Comparison of ENCODE assay signal across 17 mouse cellular contexts in the genomic region with DNA sequence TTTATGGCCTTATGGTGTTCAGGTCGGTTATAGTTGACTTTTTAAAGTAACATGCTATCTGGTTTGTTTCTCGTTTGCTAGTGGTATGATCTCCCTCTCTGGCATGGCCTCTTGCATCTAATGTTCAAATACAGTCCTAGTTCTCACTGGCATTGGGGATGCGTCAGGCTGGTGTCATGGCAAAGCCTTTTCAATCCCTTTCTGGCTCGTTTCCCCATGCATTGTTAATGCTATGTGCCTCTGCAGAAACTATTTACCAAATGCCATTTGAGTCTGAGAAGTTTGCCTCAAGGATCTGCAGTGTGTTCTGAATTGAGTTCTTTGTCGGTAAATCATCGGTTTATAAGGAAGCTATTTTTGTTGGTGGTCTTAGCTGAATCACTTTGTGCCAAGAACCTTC.
"Had no signal": no experiment of that assay in that cellular context is flagged by ENCODE, and none has a peak within 500 bp of the region (broad histone marks: within the 10 kb centered on the region; RNA-seq: fewer than 3 reads in every experiment).

No protein-coding gene starts in this region.

- H3K36me3 ChIP-seq: liver, embryonic 13.5 days; midbrain, embryonic 12.5 days; neural tube, embryonic 12.5 days; neural tube, embryonic 15.5 days had no signal

- H3K9ac ChIP-seq: liver, embryonic 13.5 days; midbrain, embryonic 12.5 days; neural tube, embryonic 12.5 days; neural tube, embryonic 15.5 days had no signal

- H3K9me3 ChIP-seq: liver, embryonic 13.5 days; midbrain, embryonic 12.5 days; neural tube, embryonic 12.5 days; neural tube, embryonic 15.5 days had no signal

- H3K27me3 ChIP-seq: liver, embryonic 13.5 days; midbrain, embryonic 12.5 days; neural tube, embryonic 12.5 days; neural tube, embryonic 15.5 days had no signal

- H3K4me1 ChIP-seq: liver, embryonic 13.5 days; midbrain, embryonic 12.5 days; neural tube, embryonic 12.5 days; neural tube, embryonic 15.5 days had no signal

- DNase-seq: kidney, adult 2 months; kidney, postnatal 25 days; layer of hippocampus, adult 9-11 months; liver, embryonic 13.5 days; lung, adult 2 months; lung, postnatal 14 days; lung, postnatal 4 days; right cerebral cortex, adult 18-20 months; right cerebral cortex, postnatal 14 days; right cerebral cortex, postnatal 4 days; thymus, postnatal 25 days had no signal

- H3K4me3 ChIP-seq: layer of hippocampus, adult 2 months; liver, embryonic 13.5 days; midbrain, embryonic 12.5 days; neural tube, embryonic 12.5 days; neural tube, embryonic 15.5 days had no signal

- H3K27ac ChIP-seq: kidney, postnatal 0 days; layer of hippocampus, adult 2 months; liver, embryonic 13.5 days; midbrain, embryonic 12.5 days; neural tube, embryonic 12.5 days; neural tube, embryonic 15.5 days; stomach, postnatal 0 days had no signal

- H3K4me2 ChIP-seq: liver, embryonic 13.5 days; midbrain, embryonic 12.5 days; neural tube, embryonic 12.5 days; neural tube, embryonic 15.5 days had no signal
